Mouse (Mus musculus) heart, postnatal 25 days (tissue): ENCODE data around the gene Strbp. TPM values are rescaled to one million over a fixed set of nuclear protein-coding genes. Genes with fewer than 3 reads are reported as not detected.
"Not testable (repeated sequence)": the region's sequence is repeated elsewhere in the genome, so short reads cannot be mapped to it uniquely, and the experiment has no call there.

Source experiments
- DNase-seq: peaks from one replicate; pipeline ENCODE4 v3.0.0; 2022; ENCODE audit warnings: low spot score
- intact Hi-C: fragments of 180-260 bp; cut with DNase I; formaldehyde crosslinking; loops from one replicate; pipeline ENCODE4 v1.15.1; 2025
- total RNA-seq, 2 experiments: library from RNA; stranded (reverse); gene quantifications; 2 replicates each; pipeline ENCODE4 v1.2.3; 2021

Gene Strbp
- total RNA-seq, 2 experiments from 2014 or later: 19.1 to 20.0 TPM

GRCm38 (mm10) chr2:37549346-37550012, 154.2 kb downstream of the Strbp start:
- intact Hi-C loops: no loop called here
- DNase-seq: no peak

GRCm38 (mm10) chr2:37531639-37532038, 172.0 kb downstream of the Strbp start:
- intact Hi-C loops: no loop called here
- DNase-seq: no peak

GRCm38 (mm10) chr2:37530766-37531165, 172.9 kb downstream of the Strbp start:
- no peak for DNase-seq
- intact Hi-C loops: no loop called here

DNA sequence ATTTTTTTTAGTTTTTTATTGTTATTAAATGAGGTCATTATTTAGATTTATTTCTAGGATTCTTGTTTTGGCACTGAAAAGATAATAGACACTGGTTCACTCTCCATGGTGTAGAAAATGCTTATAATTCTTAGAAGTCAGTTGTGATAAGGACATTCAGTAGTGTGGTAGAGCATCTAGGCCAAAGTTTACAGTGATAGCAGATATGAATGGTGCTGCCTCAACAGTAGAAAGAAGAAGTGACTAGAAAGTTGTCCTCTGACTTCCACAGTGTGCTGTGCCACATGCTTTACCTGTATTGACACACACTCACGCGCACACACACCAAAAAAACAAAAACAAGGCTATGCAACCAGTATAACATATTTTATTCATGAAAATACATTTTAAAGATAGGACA, 174.3 kb downstream of the Strbp start:
- intact Hi-C loops: no loop called here

DNA sequence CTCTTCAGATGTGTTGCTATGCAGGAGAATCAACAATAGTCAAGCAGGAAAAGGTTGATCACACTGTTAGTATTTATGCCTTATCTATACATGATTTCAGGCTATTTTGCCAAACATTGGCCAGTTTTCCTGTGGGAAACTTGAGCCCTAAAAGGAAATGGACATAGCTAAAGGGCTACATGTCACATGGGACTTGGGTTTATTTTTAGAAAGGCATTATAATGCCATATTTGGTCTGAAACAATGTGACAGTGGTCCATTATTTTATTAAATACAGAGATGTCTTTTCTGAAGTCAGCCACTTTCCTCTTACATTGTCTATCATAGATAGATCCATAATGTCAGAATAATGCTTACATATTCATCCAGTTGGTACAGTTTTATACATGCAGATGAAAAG, 176.1 kb downstream of the Strbp start:
- intact Hi-C loops: no loop called here
- DNase-seq: no peak

More for the DNA sequence above, 174.3 kb downstream of the Strbp start:
- no peak for DNase-seq

- intact Hi-C loops: loop anchor here (5.0 kb wide), 1 partner anchor 253 kb away; no protein-coding TSS in a partner anchor
- DNase-seq: no peak
Measured at GRCm38 (mm10) chr2:37519286-37519640, 184.4 kb downstream of the Strbp start.

- DNase-seq: no peak
- intact Hi-C loops: loop anchor here (5.0 kb wide), 1 partner anchor 254 kb away; no protein-coding TSS in a partner anchor
Measured at GRCm38 (mm10) chr2:37518561-37519285, 184.9 kb downstream of the Strbp start.

DNA sequence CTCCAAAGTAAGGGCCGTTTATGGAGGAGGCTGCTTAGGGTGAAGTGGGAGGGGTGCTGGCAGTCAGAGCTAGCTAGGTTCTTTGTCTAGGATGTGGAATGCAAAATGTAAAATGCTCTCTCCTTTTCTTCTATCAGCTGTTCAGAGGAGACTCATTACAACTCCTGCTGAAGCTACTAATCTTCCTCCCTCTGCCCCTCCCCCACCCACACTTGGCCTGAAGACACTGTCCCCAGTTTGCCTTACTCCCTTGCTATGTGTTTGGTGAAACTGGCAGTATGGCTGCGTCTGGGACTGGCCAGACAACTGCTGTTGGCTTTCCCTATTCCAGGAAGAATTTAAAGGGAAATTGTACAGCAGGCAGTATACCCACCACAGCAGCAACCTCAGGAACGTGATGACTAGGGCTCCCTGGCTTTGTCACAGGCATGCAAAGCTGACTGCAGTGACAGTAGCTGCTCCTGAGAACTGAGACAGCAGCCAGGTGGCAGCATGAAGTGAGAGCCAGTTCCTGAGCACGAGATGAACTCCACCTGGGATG, 186.7 kb downstream of the Strbp start:
- DNase-seq: no peak
- intact Hi-C loops: loop anchor here (5.0 kb wide), 1 partner anchor 255 kb away; no protein-coding TSS in a partner anchor

DNA sequence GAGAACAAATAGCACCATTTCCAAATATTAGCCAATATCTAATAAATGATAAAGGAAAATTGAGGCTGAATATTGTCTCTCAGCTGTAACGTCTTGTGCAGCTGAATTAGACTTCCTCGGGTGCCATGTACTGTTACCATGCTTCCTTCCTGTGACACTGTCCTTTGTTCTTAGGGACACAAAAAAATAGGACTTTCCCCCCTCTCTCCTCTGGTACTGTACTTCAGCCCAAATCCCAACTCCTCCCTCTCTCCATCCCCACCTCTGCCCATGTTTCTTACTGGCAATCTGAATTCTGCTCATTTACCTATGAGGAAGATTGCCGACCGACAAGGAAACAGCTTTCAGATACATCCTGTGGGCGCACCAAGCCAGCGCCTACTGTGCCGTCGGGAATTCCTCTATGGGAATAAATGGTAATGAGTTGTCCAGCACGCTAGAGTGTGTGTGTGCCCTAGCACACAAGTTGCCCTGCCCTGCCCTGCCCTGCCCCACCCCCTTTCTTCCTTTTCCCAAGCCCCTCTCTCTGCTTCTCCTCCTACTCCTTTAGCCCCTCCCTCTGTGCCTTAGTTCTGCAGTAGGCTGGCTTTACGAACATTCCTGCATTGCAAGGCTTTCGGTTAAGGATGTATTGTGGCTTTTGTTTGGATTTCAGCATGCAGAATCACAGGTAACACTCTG, 187.5 kb downstream of the Strbp start, which contains the start of gene Gpr21:
Gene Gpr21 (plus strand): TSS at position 303 of the 681 bp plus-strand sequence.
- intact Hi-C loops: loop anchor here (5.0 kb wide), 1 partner anchor 256 kb away; no protein-coding TSS in a partner anchor

DNA sequence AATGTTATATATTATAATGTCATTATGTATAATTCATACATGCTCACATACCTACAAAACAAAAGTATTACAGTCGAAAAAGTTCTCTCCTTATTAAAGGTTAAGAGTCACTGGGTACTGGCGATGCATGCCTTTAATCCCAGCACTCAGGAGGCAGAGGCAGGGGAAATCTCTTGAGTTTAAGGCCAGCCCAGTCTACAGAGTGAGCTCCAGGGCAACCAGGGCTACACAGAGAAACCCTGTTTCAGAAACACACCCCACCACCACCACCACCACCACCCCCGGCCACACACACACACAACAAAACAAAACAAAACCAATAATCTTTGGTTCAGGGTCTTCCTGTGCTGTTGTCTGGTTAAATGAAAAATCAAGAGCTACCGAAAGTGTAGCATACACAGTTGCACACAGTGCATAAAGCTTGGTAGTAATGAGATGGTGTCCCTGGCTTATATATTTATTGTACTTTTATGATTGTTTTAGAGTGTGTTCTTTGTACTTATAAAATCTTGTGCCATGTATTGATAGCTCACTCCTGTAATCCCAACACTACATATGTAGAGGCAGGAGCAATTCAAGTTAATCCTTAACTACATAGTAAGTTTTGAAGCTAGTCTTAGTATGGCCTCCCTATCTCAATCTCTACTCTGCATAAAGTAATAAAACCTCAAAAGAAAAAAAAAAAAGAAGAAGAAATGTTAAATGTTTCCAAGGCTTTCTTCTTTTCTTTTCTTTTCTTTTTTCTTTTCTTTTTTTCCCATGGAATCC, 192.3 kb downstream of the Strbp start:
- no peak for DNase-seq
- intact Hi-C loops: no loop called here

More for the DNA sequence above, 187.5 kb downstream of the Strbp start, which contains the start of gene Gpr21:
- no peak for DNase-seq

DNA sequence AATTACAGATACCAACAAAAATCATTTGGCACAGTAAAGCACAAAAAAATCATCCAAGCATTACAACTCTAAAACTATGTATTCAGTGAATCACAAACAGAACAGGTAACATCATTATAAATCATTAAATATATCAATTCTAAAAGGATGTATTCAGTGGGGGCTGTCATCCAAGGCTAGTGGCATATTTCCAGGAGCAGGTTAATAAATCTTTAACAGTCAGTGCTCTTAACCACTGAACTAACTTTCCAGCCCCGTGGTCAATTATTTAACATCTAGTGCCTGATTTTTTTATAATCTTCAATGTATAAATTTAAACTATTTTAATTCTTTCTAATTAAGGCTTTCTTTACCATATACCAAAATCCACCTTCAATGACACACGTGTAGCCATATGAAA, 197.8 kb downstream of the Strbp start:
- intact Hi-C loops, DNase-seq: not testable (repeated sequence)

GRCm38 (mm10) chr2:37497321-37497720, 206.3 kb downstream of the Strbp start:
- intact Hi-C loops: no loop called here
- DNase-seq: no peak

- intact Hi-C loops: loop anchor here (5.0 kb wide), 1 partner anchor 92 kb away; no protein-coding TSS in a partner anchor
- no peak for DNase-seq
Measured at GRCm38 (mm10) chr2:37488956-37489355, 214.7 kb downstream of the Strbp start.

- intact Hi-C loops: loop anchor here (2.0 to 5.0 kb wide), 2 partner anchors 89 to 106 kb away; no protein-coding TSS in a partner anchor
- DNase-seq: no peak
Measured at GRCm38 (mm10) chr2:37486408-37486807, 217.3 kb downstream of the Strbp start.

- no peak for DNase-seq
- intact Hi-C loops: loop anchor here (5.0 kb wide), 1 partner anchor 88 kb away; no protein-coding TSS in a partner anchor
Measured at GRCm38 (mm10) chr2:37485370-37485769, 218.3 kb downstream of the Strbp start.

- intact Hi-C loops: no loop called here
- no peak for DNase-seq
Measured at GRCm38 (mm10) chr2:37484165-37484564, 219.5 kb downstream of the Strbp start.

GRCm38 (mm10) chr2:37480039-37480438, 223.6 kb downstream of the Strbp start:
- intact Hi-C loops: no loop called here
- DNase-seq: no peak

- DNase-seq: no peak
- intact Hi-C loops: no loop called here
Measured at GRCm38 (mm10) chr2:37479559-37479958, 224.1 kb downstream of the Strbp start.

- DNase-seq: no peak
- intact Hi-C loops: no loop called here
Measured at GRCm38 (mm10) chr2:37466266-37466665, 237.4 kb downstream of the Strbp start.
